Mouse (Mus musculus): ENCODE results near the gene Efl1.

The Efl1 gene

DNA sequence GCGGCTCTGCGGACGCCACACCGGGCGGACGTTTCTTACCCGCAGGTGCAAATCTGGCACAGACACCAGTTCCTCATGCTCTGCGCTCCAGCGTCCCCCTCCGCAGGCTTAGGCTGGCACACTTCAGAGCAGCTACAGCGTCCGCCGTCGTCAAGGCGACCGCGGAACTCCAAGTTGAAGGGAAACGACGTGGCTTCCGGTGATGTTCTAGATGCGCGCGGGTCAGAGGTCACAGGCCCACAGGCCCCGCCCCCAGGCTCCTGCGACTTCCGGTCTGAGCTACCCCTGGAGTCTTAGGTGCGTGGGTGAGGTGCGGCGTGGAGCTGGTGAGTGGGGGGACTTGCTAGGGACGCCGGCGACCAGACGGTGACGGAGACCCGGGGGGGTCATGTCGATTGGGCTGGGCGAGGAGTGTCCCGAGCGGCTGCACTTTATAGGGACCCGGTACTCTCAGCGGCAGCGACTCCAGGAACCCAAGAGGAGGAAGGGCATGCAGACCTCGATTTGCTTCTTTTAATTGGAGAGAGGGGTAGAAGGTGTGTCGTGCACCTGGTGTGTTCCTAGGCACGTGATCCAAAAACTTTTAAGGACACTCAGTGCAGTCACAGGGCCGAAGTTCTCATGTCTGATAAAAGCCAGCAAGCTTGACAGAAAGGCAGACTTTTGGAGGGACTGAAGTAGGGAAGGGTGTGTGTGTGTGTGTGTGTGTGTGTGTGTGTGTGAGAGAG is at the start of gene Efl1, which contains the start of gene Saxo2:
TSS of gene Efl1 (plus strand) at position 262 of the 728 bp plus-strand sequence.
TSS of gene Saxo2 (minus strand) at position 176 of the 728 bp plus-strand sequence.
- DNase-seq = peak; percentile 95

DNA sequence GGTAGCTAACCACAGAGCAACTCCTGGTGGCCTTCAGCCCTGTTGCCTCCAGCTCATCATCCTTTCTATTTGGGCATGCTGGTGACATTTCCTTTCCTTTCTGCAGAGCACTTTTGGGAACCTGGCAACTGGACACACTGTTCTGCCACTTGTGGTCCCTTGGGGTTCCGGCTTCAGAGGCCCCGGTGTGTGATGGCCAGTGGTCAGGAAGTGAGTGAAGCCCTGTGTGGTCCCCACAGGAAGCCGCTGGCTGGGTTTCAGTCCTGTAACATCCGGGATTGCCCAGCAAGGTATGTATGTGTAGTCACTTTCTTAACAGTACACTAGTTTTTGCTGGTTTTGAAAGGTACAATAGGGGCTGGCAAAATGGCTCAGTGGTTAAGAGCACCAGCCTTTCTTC is 46.4 kb upstream of the Efl1 start:
- DNase-seq = no peak

DNA sequence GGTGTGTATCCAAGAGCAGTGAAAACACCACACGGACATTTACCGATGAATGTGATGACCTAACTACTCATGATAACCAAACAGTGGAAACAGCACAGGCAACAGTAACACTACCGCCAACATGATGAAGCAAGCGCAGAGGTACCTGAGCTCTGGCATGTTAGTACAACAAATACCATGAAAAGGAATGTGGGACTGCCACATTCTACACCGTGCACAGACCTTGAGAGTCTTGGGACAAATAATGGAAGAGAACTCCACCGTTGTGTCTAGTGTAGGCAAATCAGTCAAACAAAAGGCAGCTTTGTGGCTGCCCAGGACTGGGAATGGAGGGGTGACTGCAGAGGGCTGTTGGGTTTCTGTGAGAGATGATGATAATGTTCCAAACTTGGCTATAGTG is 43.0 kb upstream of the Efl1 start:
- no peak for DNase-seq

DNA sequence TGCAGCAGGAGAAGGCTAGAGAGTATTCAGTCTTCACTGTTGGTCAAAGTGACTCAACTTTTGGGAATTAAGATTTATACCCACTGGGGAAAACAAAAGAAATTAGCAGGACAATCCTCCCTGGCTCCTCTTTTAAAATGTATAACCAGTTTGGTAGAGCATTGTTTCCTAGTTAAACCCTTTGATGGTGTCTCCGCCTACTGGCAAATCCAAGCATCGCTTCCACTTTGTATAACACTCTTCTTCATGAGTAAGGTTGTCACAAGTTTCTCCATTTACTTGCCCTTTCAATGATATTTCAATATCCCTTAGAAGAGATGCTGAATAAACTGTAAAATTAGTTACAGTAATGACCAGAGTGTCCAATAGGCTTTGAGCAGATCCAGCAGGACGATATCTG is 38.8 kb upstream of the Efl1 start:
- DNase-seq = no peak

DNA sequence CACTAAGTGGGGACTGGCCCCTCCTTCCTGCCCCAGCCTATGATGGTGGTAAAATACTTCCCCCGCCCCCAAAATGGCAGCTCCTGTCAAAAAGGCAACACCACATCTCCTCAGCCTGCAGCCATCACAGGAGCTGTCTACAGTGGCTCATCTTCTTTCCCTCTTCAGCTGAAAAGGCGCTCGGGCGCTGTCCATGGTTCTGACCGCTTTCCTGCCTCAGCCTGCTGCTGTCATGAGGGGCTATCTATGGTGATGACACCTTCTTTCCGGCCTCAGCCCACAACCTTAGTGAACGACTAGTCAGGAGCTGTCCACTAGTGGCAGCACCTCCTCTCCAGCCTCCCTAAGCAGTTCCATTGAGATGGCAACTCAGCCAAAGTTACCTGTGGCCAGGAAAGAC is 23.1 kb upstream of the Efl1 start:
- no peak for DNase-seq

DNA sequence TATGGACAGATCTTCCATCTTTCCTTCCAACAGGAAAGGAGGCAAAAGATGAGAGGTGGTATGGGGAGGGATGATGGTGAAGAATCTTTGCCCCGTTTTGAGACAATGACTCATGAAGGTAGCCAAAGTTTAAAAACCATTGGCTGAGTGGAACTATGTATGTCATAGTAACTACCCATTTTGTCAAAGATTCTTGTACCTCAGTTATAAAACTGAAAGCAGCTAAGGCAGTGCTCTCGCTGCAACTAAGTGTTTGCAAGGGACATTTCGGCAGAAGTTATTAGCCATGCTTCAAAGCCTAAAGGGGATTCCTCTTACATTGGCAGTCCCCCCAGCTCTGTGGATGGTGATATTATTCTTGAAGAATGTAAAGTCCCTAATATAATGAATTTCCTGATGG is 1.2 kb upstream of the Efl1 start:
- DNase-seq = no peak

DNA sequence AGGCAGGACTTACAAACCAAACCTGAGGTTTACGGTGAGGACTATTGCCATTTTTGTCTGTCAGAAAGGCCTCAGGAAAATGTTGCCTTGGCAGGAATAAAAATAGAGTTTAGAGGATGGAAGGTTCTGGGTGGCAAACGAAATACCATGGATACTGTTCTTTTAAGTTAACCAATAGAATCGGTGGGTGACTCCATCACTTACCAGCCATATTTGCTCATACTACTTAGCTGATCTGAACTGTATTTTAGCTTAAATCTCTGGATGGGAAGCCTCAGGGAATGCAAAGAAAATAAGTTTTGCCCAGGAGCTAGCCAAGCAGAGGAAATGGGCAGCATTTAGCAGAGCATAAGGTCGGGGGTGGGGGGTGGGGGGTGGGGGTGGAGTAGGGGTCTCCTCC is 505 bp upstream of the Efl1 start:
- no peak for DNase-seq

DNA sequence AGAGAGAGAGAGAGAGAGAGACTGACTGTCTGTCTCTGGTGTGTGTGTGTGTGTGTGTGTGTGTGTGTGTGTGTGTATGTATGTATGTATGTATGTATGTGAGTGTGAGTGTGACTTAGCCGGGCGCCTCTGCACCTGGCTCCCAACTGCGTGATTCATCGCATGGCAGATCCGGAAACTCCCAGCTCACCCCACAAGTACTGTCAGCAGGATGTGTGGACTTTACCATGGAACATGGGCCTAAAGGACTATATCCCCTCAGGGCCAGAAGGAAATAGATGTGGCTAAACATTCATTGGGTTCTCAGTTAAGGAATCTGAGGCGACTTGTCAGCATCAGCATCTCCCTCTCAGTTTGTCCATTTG is 649 bp downstream of the Efl1 start:
- DNase-seq = no peak

DNA sequence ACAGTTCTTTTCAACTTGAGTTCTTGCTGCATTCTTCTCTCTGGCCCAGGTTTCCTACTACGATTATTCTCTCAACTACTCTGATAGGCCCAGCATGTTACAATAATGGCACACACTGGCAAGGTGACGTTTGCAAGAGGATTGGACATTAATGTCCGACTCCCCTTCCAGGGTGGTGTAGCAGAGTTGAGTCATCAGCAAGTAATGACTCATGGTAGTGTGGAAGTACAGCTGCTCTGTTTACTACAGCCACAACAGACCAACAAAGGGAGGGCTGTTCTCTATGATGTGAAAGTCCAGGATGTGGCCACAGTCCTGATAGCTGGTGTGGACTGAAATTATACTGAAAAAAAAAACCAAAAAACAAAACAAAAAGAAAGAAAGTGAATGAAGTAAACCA is 16.2 kb downstream of the Efl1 start:
- no peak for DNase-seq

DNA sequence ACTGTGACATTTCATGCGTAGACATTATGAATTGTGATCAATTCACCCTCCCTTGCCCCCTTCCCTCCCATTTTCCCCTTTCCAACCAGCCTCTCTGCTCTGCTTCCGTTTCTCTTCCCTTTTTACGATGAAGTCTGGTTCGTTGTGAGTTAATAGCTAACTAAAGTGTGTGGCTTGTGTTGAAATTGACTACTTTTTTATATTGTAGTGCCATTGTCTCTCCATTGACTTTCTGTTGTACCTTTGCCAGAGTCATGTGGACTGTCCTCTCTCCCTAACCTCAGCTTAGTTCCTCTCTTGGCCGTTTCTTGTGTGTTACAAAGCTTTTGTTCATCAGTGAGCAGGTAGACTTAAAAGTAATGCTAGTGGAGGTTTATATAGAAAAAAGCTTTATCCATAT is 27.6 kb downstream of the Efl1 start:
- no peak for DNase-seq

DNA sequence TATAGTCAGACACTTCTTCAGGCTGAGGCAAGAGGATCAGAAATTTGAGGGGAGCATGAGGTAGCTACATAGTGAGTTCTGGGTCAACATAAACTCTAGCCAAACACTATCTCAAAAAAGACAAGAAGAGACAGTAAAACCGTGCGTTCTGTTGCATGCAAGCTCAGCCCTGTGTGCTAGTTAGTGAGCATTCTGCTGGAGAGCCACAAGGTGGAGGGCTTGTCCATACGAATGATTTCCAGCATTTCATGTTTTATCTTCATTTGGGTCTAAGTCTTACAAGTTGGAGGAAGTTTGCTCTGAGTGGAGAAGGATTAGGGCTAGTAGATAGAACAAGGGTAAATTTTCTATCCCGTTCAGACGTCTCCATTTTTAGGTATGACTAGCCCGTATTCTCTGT is 28.4 kb downstream of the Efl1 start:
- no peak for DNase-seq

DNA sequence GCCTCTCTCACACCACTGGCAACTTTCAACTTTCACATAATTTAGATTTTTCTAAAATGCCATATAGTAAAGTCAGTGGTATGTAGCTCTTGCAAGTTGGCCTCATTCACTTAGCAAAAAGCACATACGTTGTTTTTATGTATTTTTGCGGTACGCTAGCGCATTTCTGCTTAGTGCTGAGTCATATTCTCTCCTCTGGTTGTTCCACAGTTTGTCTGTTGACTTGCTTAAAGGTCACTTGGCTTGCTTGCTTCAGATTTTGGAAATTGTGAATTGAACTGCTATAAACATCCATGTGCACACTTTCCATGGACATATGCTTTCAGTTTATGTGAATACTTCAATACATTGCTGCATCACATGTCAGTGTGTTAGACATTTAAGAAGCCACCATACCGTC is 31.5 kb downstream of the Efl1 start:
- no peak for DNase-seq

DNA sequence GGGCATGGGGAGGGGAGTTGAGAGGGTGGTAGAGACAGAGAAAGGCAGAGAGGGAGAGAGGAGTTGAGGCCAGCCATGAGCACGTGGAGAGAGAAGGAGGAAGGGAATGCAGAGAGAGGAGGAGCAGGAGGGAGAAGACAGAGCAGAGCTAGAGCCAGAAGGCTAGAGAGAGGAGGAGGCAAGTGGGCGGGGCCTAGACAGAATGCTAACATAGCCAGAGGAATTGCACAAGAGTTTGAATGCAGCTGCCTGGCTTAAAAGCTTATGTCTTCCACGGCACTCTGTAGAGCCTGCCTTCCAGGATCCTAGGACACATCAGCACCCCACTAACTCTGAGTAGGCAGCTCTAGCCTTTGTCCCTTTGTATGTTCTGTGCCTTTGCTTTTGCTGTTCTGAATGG is 40.3 kb downstream of the Efl1 start:
- DNase-seq = no peak

DNA sequence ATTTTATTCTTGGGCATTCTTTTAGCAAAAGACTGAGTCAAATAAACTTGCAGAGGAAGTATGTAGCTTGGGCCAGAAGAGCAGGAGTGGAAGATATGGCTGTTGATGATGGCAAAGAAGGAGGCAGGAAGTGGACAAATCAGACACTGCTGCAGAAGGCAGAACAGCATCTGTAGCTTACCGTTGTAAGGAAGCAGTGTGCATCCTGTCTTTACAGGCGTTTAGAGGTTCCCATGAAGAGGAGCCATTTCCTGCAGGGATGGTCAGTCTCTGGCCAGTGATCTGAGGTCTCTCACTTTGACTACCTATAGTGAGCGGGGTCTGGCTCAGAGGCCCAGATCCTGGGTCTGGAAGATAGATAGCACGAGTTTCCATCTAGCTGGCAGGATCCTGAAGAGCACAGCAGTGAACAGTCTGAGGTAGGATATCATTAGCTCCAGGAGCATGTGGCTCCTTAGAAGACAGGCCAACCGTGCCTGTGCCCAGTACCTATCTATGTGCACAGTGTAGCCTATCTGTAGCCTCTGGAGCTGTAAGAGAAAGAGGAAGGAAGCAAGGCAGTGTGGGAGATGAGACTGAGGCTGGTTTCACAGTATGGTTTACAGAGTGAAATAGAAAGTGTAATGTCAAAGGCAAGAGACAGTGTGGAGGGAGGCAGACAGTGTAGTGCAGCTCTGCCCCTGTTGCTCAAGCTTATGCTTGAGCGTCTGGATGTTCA is 42.8 kb downstream of the Efl1 start:
- no peak for DNase-seq

DNA sequence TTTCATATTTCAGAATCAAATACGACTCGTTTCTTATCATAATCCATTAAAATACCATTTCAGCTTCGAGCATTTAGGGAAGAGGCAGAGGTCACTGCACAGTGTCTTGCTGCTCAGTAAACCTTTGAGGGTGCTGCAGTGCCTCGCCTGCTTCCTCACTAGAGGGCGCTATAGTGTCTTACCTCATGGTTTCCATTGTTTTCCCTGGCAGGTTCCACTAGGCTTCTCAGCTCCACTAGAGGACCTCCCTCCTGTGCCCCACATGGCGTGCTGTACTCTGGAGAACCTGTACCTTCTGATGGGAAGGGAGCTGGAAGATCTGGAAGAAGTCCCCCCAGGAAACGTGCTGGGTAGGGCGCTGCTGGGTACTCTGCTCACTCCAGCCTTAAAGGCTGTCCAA is 49.3 kb downstream of the Efl1 start:
- DNase-seq = no peak

DNA sequence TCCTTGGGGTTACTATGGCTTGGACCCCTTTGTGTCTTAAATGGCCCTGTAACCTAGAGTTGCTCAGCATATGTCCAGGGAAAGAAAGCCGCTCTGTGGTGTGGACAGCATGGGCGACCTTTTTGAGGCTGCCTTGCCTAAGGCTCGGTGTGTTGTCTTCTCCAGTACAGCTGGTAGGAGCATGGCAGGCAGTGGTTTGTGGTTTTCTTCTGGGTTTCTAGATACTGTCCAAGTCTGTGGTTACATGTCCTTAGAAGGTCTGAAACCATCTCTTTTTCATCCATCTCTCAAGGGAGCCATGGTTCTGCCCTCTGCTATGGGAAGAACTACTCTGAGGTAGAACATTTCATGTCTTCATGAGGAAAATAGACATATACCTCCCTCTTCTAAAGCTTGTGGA is 50.6 kb downstream of the Efl1 start:
- no peak for DNase-seq

DNA sequence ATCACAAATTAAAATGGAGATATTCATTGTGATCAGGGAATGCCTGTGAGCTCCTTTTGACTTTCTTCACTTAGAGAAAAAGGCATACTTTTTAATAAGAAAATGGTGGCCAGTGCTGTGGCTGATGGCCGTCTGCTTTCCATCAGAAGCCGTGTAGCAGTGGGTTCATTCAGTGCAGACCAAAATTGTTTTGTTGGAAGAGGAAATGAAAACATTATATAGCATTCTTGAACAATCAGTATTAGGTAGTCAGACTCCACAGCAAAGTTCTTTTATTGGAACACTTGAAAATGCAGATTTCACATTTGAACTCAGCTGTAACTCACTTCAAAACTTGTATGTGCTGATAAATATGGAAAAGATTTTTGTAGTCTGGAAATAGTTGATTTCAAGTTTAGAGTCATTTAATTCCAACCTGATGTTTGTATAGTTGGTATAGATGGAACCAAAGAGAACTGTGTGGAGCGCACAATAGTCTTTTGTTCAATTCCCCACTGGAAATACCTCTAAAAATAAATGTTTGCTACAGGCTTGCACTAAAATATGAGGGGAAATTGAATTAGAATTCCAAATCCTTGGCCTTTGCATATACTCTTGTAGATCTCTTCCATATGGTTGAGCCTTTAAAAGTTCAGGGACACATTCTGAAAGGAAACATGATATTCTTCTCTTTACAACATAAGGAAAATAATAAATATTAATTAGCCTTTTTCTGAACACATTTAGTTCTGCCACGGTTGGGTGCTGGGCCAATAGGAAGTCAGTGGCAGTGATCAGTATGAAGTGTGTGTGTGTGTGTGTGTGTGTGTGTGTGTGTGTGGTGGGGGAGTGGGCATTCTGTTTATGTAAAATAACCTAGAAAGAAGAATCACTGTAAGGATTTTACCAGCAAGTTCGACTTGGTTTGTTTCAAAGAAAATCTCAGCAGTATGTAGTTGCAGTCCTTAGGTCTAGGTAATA is 54.2 kb downstream of the Efl1 start:
- DNase-seq = no peak

DNA sequence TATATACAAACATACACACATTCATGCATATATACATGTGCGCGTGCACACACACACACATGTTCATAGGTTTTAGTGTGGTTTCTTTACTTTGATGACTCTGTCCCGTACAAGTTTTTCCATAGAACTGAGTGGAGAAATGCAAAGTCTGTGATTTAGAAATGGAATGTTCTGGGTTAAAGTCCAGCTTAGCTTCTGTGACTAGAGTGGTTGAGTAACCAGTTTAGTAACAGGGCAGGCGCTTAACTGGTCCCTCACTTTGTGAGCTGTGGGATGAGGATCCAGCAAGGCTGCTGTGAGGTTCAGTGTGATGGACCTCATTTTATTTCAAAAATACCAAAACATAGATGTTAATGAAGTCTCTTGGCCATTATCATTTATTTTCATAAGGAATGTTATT is 60.8 kb downstream of the Efl1 start:
- no peak for DNase-seq

DNA sequence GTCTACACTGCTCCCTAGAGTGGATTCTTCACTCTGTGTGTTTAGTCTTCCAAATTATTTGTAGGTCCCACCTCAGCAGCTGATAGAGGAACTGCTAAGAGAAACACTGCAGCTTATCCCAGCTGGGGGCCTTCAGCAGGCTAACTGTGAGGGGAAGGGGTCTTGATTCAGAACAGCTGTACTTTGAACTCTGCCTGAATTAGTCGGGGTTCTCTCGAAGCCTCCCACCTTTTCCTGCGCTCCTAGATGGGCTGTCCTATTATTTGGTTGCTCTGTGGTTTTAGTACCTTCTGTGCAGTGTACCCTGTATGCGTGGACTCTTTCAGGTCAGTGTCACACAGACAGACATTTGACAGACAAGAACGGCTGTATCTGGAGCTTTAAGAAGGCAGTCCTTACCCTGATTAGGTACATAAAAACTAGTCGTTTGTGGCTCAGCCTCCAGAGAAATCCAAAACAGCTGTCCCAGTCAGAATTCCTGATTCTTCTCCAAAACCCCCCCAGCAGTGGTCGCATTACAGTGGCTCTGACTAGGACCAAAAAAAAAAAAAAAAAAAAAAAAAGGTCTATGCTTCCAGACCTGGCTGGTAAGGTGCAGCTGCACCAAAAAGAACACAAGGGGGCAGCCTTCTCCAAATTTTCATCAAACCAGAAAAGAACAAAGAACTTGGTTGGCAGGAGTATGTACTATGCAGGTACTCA is 66.9 kb downstream of the Efl1 start:
- peak; percentile 40 for DNase-seq

DNA sequence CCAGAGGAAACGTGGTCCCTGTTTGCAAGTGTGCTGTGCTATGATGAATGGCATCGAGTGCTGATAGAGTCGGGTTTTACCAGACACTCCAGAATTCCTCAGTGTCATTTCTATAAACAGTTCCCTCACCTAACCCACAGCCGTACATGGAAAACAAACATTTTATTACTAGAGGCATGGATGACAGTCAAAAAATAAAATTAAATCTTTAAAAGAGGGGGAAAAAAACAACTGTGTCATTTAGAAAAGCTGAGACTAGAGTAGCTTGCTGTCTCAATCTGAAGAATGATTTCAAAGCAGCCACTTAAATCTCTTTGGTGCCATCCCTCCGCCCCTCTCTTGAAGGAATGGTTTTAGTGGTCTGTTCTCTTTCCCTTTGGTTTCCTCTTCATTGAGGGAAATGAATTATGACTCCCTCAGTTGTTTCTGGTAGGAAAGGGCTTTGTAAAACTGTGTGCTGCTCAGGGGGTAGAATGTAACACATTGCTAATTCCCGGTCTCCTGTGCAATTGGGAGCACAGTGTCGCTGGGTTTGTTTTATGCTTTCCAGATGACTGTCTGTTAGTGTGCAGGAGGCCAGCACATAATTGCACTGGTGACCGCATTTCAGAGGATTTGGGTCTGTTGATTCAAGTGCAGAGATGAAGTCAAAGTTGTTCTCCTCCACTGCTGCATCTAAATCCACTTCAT is 67.6 kb downstream of the Efl1 start:
- DNase-seq = no peak

DNA sequence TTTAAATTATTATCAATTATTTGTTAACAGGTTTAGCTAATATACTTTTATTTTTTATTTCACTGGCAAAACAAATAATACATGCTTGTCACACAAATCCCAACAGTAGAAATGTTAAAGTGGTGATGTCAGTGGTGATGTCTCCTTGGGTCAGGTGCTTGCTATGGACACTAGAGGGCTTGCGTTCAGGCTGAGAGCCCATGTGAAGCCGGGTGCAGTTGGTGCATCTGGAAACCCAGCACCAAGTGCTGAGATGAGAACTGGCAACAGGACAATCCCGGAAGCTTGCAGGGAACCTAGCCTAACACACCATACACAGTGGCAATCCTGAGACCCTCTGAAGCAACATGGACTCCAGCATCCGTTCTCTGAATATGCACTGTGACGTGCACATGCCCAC is 70.9 kb downstream of the Efl1 start:
- no peak for DNase-seq

DNA sequence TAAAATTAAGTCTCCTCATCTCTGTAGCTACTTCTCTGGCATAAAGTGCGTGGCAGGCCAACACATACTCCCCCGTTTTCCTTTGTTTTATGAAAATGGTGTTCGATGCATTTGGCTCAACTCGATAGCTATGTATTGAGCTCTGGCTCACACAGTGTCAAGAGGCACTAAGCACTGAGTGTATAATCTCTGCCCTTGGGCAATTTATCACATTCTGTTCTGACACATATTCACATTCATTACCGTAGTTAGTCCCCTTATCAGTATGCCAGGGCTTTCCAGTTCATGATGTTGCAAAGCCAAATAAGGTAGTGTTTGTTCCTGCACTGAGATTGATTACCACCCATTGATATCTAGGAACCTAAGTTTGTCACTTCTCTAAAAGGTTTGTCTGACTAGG is 71.3 kb downstream of the Efl1 start:
- DNase-seq = no peak
